Mouse (Mus musculus) embryonic facial prominence, embryonic 14.5 days (tissue): ENCODE results near the gene Cox5b. TPM values are rescaled to one million over a fixed set of nuclear protein-coding genes. Genes with fewer than 3 reads are reported as not detected.

Source experiments
- ATAC-seq: fragments of 200-750 bp; cut with Nextera tagmentation; 2 replicates; pipeline ENCODE4 v1.8.0; 2017; ENCODE audit warnings: low read depth, moderate number of reproducible peaks, moderate TSS enrichment
- DNase-seq: peaks from one replicate; pipeline ENCODE4 v3.0.0-alpha.2; 2015; ENCODE audit warnings: low spot score
- H3K27ac ChIP-seq: fragments of 300-500 bp; sonication (generic); replicated peaks from 2 replicates; pipeline ENCODE4 v1.5.1; 2014; ENCODE audit warnings: low read depth, mild to moderate bottlenecking, low read length, moderate library complexity
- H3K27me3 ChIP-seq: fragments of 300-500 bp; sonication (generic); replicated peaks from 2 replicates; pipeline ENCODE4 v1.6.1; 2014; ENCODE audit warnings: low read length; ENCODE audit not compliant: control insufficient read depth, insufficient read depth
- H3K36me3 ChIP-seq: fragments of 300-500 bp; sonication (generic); 2 replicates; pipeline ENCODE4 v1.6.1; 2014; ENCODE audit warnings: low read length, mixed read lengths; ENCODE audit not compliant: control insufficient read depth, insufficient read depth
- H3K4me1 ChIP-seq: fragments of 300-500 bp; sonication (generic); 2 replicates; pipeline ENCODE4 v1.6.1; 2014; ENCODE audit warnings: antibody characterized with exemption, low read length; ENCODE audit not compliant: control insufficient read depth, insufficient read depth
- H3K4me2 ChIP-seq: fragments of 300-500 bp; sonication (generic); 2 replicates; pipeline ENCODE4 v1.6.1; 2014; ENCODE audit warnings: low read depth, mild to moderate bottlenecking, low read length, moderate library complexity, mixed read lengths
- H3K4me3 ChIP-seq: fragments of 300-500 bp; sonication (generic); 2 replicates; pipeline ENCODE4 v1.5.1; 2014; ENCODE audit warnings: low read depth, mild to moderate bottlenecking, low read length
- H3K9ac ChIP-seq: fragments of 300-500 bp; sonication (generic); 2 replicates; pipeline ENCODE4 v1.6.1; 2014; ENCODE audit warnings: low read depth, mild to moderate bottlenecking, low read length, moderate library complexity, mixed read lengths
- H3K9me3 ChIP-seq: fragments of 300-500 bp; sonication (generic); 2 replicates; pipeline ENCODE4 v1.6.1; 2016; ENCODE audit warnings: low read length; ENCODE audit not compliant: control insufficient read depth
- WGBS: fragments of 180-500 bp; shearing (Covaris S2); extraction: QIAGEN DNeasy Blood & Tissue Kit; methylation state at CpG from one replicate; pipeline ENCODE4 v1.1.7; 2014; 5-methylcytosine and 5-hydroxymethylcytosine counted together
- polyA plus RNA-seq: library from polyadenylated mRNA; unstranded; fragments of >200 nt; fragmentation: Nextera tagmentation; extraction: Ambion mirVana; gene quantifications from 2 replicates; pipeline ENCODE4 v1.2.1, GENCODE M21; 2014

Cox5b gene
- polyA plus RNA-seq, 1 experiment from 2014 or later = 661 TPM

- no peak overlapping the region for H3K27ac ChIP-seq
- no peak overlapping the region for H3K9ac ChIP-seq
- ATAC-seq (no peak), DNase-seq (no peak)
- no peaks in the 10 kb centered on the region for H3K36me3 ChIP-seq
- peaks cover 3% of the 10 kb centered on the region; the same call in 1 of the 2 replicates for H3K4me1 ChIP-seq
- no peaks in the 10 kb centered on the region for H3K9me3 ChIP-seq
- no peaks in the 10 kb centered on the region for H3K27me3 ChIP-seq
- no peak overlapping the region for H3K4me2 ChIP-seq
- H3K4me3 ChIP-seq = no peak overlapping the region
- WGBS = 66% methylated on average over 3 of the region's 3 CpGs
Measured at GRCm38 (mm10) chr1:36674936-36675335, 16.3 kb upstream of the Cox5b start.

DNA sequence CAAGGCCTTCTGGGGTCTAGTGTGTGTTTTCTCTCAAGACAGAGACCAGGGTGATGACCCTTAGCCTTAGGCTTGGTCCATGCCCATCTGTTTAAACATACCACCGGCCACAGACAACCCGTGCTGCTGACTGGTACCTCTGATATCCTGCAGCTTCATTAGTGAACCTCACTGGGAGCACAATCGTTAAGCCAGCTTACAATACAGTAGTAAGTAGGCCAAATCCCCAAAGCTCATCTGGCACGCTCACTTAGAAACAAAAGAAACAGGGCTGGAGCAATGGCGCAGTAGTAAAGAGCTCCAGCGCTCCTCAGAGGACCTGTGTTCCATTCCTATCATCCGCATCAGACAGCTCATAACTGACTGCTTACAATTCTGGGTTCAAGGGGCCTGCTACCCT, 10.4 kb upstream of the Cox5b start:
- Histone ChIP-seq H3K4me3 (no peak overlapping the region), H3K9ac (no peak overlapping the region), H3K4me2 (no peak overlapping the region), H3K27ac (no peak overlapping the region), H3K36me3 (no peaks in the 10 kb centered on the region), H3K9me3 (no peaks in the 10 kb centered on the region), H3K4me1 (no peaks in the 10 kb centered on the region), H3K27me3 (no peaks in the 10 kb centered on the region)
- DNase-seq = no peak
- 60% methylated on average over 7 of the region's 7 CpGs for WGBS
- no peak; the same call in 1 of the 2 replicates for ATAC-seq

- H3K4me2 ChIP-seq = no peak within 1 kb of the TSS
Measured at GRCm38 (mm10) chr1:36682620-36683355, 8.5 kb upstream of the Cox5b start, which contains the start of gene Fam178b. Fam178b (minus strand) TSS chr1:36683183.

DNA sequence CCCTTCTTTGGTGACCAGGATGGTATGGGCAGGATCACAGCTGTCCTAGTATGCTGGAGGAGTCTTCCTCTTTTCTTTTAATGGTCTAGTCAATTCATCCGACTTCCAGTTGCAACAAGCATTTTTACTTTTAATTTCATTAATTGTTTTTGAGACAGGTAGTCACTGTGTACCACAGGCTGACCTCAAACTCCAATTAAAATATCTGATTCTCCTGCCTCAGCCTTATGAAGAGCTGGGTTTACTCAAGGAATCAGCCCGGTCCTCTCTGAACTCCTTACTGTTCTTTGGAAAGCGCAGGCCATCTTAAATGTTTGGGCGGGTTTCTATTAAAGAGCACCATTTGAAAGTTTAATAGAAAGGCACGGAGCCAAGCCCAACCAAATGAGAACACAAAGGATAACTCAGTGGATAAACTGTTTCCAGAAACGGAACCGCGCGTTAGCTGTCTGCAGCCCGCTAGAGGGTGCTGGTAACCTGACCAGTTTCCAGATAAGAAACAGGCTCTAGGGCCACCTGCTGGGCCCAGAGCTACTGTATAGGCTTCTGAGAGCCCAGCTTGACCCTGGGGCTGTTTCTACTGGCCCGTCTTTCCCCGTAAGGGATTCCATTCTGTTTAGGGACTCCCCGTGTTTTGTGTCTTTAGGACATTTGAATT, 7.3 kb upstream of the Cox5b start:
- H3K4me2 ChIP-seq = no peak overlapping the region
- no peaks in the 10 kb centered on the region for H3K27me3 ChIP-seq
- H3K36me3 ChIP-seq = no peaks in the 10 kb centered on the region
- 9% methylated on average over 13 of the region's 13 CpGs for WGBS
- no peaks in the 10 kb centered on the region for H3K4me1 ChIP-seq
- H3K4me3 ChIP-seq = no peak overlapping the region
- no peaks in the 10 kb centered on the region for H3K9me3 ChIP-seq
- ATAC-seq = peak; percentile 80
- no peak overlapping the region; the same call in 1 of the 2 replicates for H3K27ac ChIP-seq
- DNase-seq = peak; percentile 94
- H3K9ac ChIP-seq = no peak overlapping the region

More at GRCm38 (mm10) chr1:36682620-36683355, 8.5 kb upstream of the Cox5b start, which contains the start of gene Fam178b:
- Histone ChIP-seq H3K27ac (no peak within 1 kb of the TSS; the same call in 1 of the 2 replicates), H3K4me1 (no peaks in the 10 kb centered on the region), H3K36me3 (no peaks in the 10 kb centered on the region), H3K9me3 (no peaks in the 10 kb centered on the region), H3K27me3 (no peaks in the 10 kb centered on the region), H3K4me3 (no peak within 1 kb of the TSS), H3K9ac (no peak within 1 kb of the TSS)
- ATAC-seq (no peak), DNase-seq (no peak)
- WGBS = 93% methylated on average over 34 of the region's 39 CpGs

- no peaks in the 10 kb centered on the region for H3K9me3 ChIP-seq
- H3K27me3 ChIP-seq = no peaks in the 10 kb centered on the region
- peak overlapping the region; percentile 91 for H3K9ac ChIP-seq
- peak overlapping the region; percentile 90 for H3K4me3 ChIP-seq
- peak overlapping the region; percentile 62 for H3K4me2 ChIP-seq
- DNase-seq (no peak), ATAC-seq (peak; percentile 1; the same call in 1 of the 2 replicates)
- peaks cover 6% of the 10 kb centered on the region for H3K4me1 ChIP-seq
- peaks cover 24% of the 10 kb centered on the region for H3K36me3 ChIP-seq
- WGBS = 52% methylated on average over 11 of the region's 11 CpGs
- H3K27ac ChIP-seq = no peak overlapping the region
Measured at GRCm38 (mm10) chr1:36690671-36691235, 496 bp upstream of the Cox5b start.

DNA sequence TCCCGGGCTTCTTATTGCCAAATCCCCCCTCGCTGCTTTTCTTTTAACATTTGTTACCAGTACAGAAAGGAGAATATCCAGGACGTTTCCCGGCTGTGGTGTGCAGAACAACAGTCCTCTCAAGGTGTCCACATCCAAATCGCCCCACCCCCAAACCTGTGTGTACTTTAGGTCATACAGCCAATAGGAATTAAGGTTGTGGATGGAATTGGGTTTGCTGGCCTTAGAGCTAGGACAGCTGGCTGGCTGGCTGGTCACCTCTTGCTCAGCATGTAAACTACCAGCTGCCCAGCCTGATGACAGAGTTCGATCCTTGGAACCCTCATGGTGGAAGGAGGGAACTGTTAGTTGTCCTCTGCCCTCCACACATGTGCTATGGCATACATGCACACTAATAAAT, 3.6 kb downstream of the Cox5b start:
- no peaks in the 10 kb centered on the region for H3K9me3 ChIP-seq
- WGBS = 86% methylated on average over 6 of the region's 6 CpGs
- DNase-seq (no peak), ATAC-seq (no peak)
- H3K4me3 ChIP-seq = no peak overlapping the region
- no peak overlapping the region for H3K27ac ChIP-seq
- peaks cover 39% of the 10 kb centered on the region for H3K36me3 ChIP-seq
- H3K27me3 ChIP-seq = no peaks in the 10 kb centered on the region
- H3K9ac ChIP-seq = no peak overlapping the region
- H3K4me2 ChIP-seq = no peak overlapping the region
- peaks cover 6% of the 10 kb centered on the region for H3K4me1 ChIP-seq

DNA sequence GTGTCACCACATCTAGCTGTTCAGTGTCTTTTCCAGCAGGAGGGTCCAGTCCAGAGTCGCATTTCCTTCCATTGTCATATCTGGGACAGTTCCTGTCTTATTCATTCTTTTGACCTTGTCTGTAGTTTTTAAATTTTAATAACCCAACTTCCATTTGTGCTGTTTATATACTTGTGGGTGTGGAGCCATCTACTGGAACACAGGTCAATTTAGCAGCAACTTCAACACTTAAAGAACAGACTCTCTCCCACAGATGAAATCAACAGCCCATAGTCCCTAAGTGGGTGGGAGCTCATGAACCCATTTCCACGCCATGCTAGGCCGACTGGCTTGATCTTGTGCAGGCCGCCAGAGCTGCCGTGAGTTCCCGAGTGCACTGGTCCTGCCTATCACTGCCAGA, 5.2 kb downstream of the Cox5b start:
- 60% methylated on average over 6 of the region's 6 CpGs for WGBS
- peaks cover 55% of the 10 kb centered on the region for H3K36me3 ChIP-seq

GRCm38 (mm10) chr1:36697030-36697429, 5.8 kb downstream of the Cox5b start:
- H3K27ac ChIP-seq = no peak overlapping the region
- 48% methylated on average over 5 of the region's 5 CpGs for WGBS
- ATAC-seq (no peak), DNase-seq (no peak)
- H3K9ac ChIP-seq = 0 out of 2 replicates have a peak overlapping the region, but pooled peaks have one; percentile 4
- no peak overlapping the region for H3K4me2 ChIP-seq
- H3K27me3 ChIP-seq = no peaks in the 10 kb centered on the region
- peaks cover 60% of the 10 kb centered on the region for H3K36me3 ChIP-seq
- peaks cover 5% of the 10 kb centered on the region for H3K4me1 ChIP-seq
- H3K4me3 ChIP-seq = no peak overlapping the region
- H3K9me3 ChIP-seq = no peaks in the 10 kb centered on the region

More for the DNA sequence above, 5.2 kb downstream of the Cox5b start:
- no peak overlapping the region for H3K4me2 ChIP-seq
- 0 out of 2 replicates have a peak overlapping the region, but pooled peaks have one; percentile 4 for H3K9ac ChIP-seq
- ATAC-seq = no peak
- peaks cover 6% of the 10 kb centered on the region for H3K4me1 ChIP-seq
- H3K4me3 ChIP-seq = no peak overlapping the region
- H3K27ac ChIP-seq = no peak overlapping the region
- H3K9me3 ChIP-seq = no peaks in the 10 kb centered on the region
- H3K27me3 ChIP-seq = no peaks in the 10 kb centered on the region
- DNase-seq = no peak
